7 mouse cellular contexts compared by ENCODE assay signal in genomic region chr3:114032333-114032732, GRCm38 (mm10). TPM values are rescaled to one million over a fixed set of nuclear protein-coding genes. Genes with fewer than 3 reads are reported as not detected.
DNase-seq lines count a peak whose midpoint lies in the region; ATAC-seq and TF ChIP-seq lines count a peak whose summit lies in the region.

No protein-coding gene starts in this region.

- no peaks in the 10 kb centered on the region for H3K9me3 ChIP-seq in hindbrain, embryonic 15.5 days
- no peaks in the 10 kb centered on the region for H3K9me3 ChIP-seq in liver, embryonic 12.5 days (replicated peaks)

- peaks cover 21% of the 10 kb centered on the region for H3K4me1 ChIP-seq in hindbrain, embryonic 15.5 days (replicated peaks)
- no peaks in the 10 kb centered on the region for H3K4me1 ChIP-seq in liver, embryonic 12.5 days

- no peak overlapping the region for H3K27ac ChIP-seq in left cerebral cortex, adult 2 months
- H3K27ac ChIP-seq in hindbrain, embryonic 15.5 days (replicated peaks): peak overlapping the region; percentile 63
- H3K27ac ChIP-seq in liver, embryonic 12.5 days: no peak overlapping the region

- WGBS in hindbrain, embryonic 15.5 days: 9% methylated on average over 4 of the region's 4 CpGs
- 7% methylated on average over 4 of the region's 4 CpGs for WGBS in liver, embryonic 12.5 days (ENCODE audit: insufficient replicate concordance)

- no peaks in the 10 kb centered on the region for H3K36me3 ChIP-seq in hindbrain, embryonic 15.5 days
- H3K36me3 ChIP-seq in liver, embryonic 12.5 days: no peaks in the 10 kb centered on the region

- H3K9ac ChIP-seq in hindbrain, embryonic 15.5 days: peak overlapping the region; percentile 54
- H3K9ac ChIP-seq in liver, embryonic 12.5 days: no peak overlapping the region

- no peaks in the 10 kb centered on the region for H3K27me3 ChIP-seq in hindbrain, embryonic 15.5 days
- peaks cover 28% of the 10 kb centered on the region; the same call in 1 of the 2 replicates for H3K27me3 ChIP-seq in liver, embryonic 12.5 days (replicated peaks)

- H3K4me2 ChIP-seq in hindbrain, embryonic 15.5 days: peak overlapping the region; percentile 98
- H3K4me2 ChIP-seq in liver, embryonic 12.5 days: peak overlapping the region; percentile 64

- TF ChIP-seq CTCF in left cerebral cortex, adult 2 months (IDR thresholded peaks at IDR 0.05): peak; percentile 79

- DNase-seq in left cerebral cortex, adult 2 months (ENCODE audit: extremely low spot score in 1 of 2, low spot score in 2 of 2): peak in 1 of 2 experiments; percentile 13
- no peak for DNase-seq in left cerebral cortex, adult 8-10 months (ENCODE audit: low spot score in 2 of 2)
- DNase-seq in embryo, embryonic 11 days: peak; percentile 55
- DNase-seq in right cerebral cortex, postnatal 14 days: peak; percentile 9

- peak overlapping the region; percentile 54 for H3K4me3 ChIP-seq in left cerebral cortex, adult 2 months
- peak overlapping the region; percentile 60 for H3K4me3 ChIP-seq in hindbrain, embryonic 15.5 days
- peak overlapping the region; percentile 41 for H3K4me3 ChIP-seq in liver, embryonic 12.5 days

- intact Hi-C loops in left cerebral cortex, adult 2 months (cut with DNase I): loop anchor here (2.0 kb wide), 1 partner anchor 382 kb away; no protein-coding TSS in a partner anchor

- 0 out of 2 replicates have a peak, but pooled peaks have one; percentile 5 for ATAC-seq in hindbrain, embryonic 15.5 days (ENCODE audit: low FRiP score, low read depth)
- ATAC-seq in liver, embryonic 12.5 days: no peak
- ATAC-seq in megakaryocyte-erythroid progenitor cell, adult 5-6 weeks (replicated peaks; ENCODE audit: low FRiP score, low TSS enrichment, poor library complexity, severe bottlenecking): no peak

RNA-seq across cellular contexts. Expression of gene Col11a1, which starts 2.0 kb away (rescaled TPM):
- total RNA-seq in left cerebral cortex, adult 2 months (2021): 1 to 10 TPM; 8.1 to 9.8 TPM
- 1 to 10 TPM; 5.3 to 7.1 (median 6.8) TPM for total RNA-seq in left cerebral cortex, adult 8-10 months (2022)
- polyA plus RNA-seq in hindbrain, embryonic 15.5 days (2015; fragmentation: Nextera tagmentation; extraction: Ambion mirVana): 13.7 and 15.2 TPM in 2 replicates
- 1.7 and 2.2 TPM in 2 replicates for polyA plus RNA-seq in liver, embryonic 12.5 days (2016; fragmentation: Nextera tagmentation; extraction: Ambion mirVana)
- total RNA-seq in megakaryocyte-erythroid progenitor cell, adult 5-6 weeks (2014; fragmentation: Nextera tagmentation): not detected in 2 replicates
- total RNA-seq in megakaryocyte-erythroid progenitor cell, adult 5-6 weeks (2017): not detected in 2 replicates

Comparison
In these comparisons a context has a peak if more than half of its experiments do, and no peak if none do; other contexts are left out.
1. DNase-seq: peak in embryo, embryonic 11 days (single experiment) and right cerebral cortex, postnatal 14 days (single experiment); none in left cerebral cortex, adult 8-10 months (0 of 2).
2. RNA of gene Col11a1, which starts 2.0 kb away (total RNA-seq): 8.1 to 9.8 TPM in left cerebral cortex, adult 2 months and 5.3 to 7.1 TPM in left cerebral cortex, adult 8-10 months; not detected in megakaryocyte-erythroid progenitor cell, adult 5-6 weeks; every median in the first group is over 4 times any median in the second.
3. Peak in every context shown above with its lines, with median percentiles within 50 percentile points of each other: H3K4me3 ChIP-seq.